Mouse (Mus musculus) limb, embryonic 15.5 days (tissue): Measurements from ENCODE around the gene Fancm. TPM values are rescaled to one million over a fixed set of nuclear protein-coding genes. Genes with fewer than 3 reads are reported as not detected.
A peak's percentile ranks its signal among the peaks of the same experiment; 100 is the strongest.

ENCODE experiments used
- ATAC-seq: fragments of 200-750 bp; cut with Nextera tagmentation; 2 replicates; pipeline ENCODE4 v1.8.0; 2017; ENCODE audit warnings: low read depth, moderate TSS enrichment; ENCODE audit not compliant: insufficient number of reproducible peaks, low FRiP score, low TSS enrichment
- H3K27ac ChIP-seq: fragments of 300-500 bp; sonication (generic); 2 replicates; pipeline ENCODE4 v1.5.1; 2015; ENCODE audit warnings: moderate library complexity, mild to moderate bottlenecking, inconsistent platforms
- H3K27me3 ChIP-seq: fragments of 300-500 bp; sonication (generic); 2 replicates; pipeline ENCODE4 v1.6.1; 2015; ENCODE audit warnings: inconsistent platforms
- H3K36me3 ChIP-seq: fragments of 300-500 bp; sonication (generic); 2 replicates; pipeline ENCODE4 v1.6.1; 2015; ENCODE audit warnings: inconsistent platforms
- H3K4me1 ChIP-seq: fragments of 300-500 bp; sonication (generic); 2 replicates; pipeline ENCODE4 v1.6.1; 2015; ENCODE audit warnings: inconsistent platforms
- H3K4me2 ChIP-seq: fragments of 300-500 bp; sonication (generic); 2 replicates; pipeline ENCODE4 v1.6.1; 2015; ENCODE audit warnings: mild to moderate bottlenecking, inconsistent platforms
- H3K4me3 ChIP-seq: fragments of 300-500 bp; sonication (generic); 2 replicates; pipeline ENCODE4 v1.5.1; 2015; ENCODE audit warnings: mild to moderate bottlenecking, inconsistent platforms
- H3K9ac ChIP-seq: fragments of 300-500 bp; sonication (generic); 2 replicates; pipeline ENCODE4 v1.6.1; 2015; ENCODE audit warnings: inconsistent platforms
- H3K9me3 ChIP-seq: fragments of 300-500 bp; sonication (generic); 2 replicates; pipeline ENCODE4 v1.6.1; 2016; ENCODE audit warnings: inconsistent platforms
- WGBS: fragments of 180-500 bp; shearing (Covaris S2); methylation state at CpG from one replicate; pipeline ENCODE4 v1.1.7; 2015; 5-methylcytosine and 5-hydroxymethylcytosine counted together
- polyA plus RNA-seq: library from polyadenylated mRNA; unstranded; fragments of >200 nt; fragmentation: Nextera tagmentation; extraction: Ambion mirVana; gene quantifications from 2 replicates; pipeline ENCODE4 v1.2.1, GENCODE M21; 2015

Fancm gene
- 6.3 and 9.0 TPM in 2 replicates for polyA plus RNA-seq

DNA sequence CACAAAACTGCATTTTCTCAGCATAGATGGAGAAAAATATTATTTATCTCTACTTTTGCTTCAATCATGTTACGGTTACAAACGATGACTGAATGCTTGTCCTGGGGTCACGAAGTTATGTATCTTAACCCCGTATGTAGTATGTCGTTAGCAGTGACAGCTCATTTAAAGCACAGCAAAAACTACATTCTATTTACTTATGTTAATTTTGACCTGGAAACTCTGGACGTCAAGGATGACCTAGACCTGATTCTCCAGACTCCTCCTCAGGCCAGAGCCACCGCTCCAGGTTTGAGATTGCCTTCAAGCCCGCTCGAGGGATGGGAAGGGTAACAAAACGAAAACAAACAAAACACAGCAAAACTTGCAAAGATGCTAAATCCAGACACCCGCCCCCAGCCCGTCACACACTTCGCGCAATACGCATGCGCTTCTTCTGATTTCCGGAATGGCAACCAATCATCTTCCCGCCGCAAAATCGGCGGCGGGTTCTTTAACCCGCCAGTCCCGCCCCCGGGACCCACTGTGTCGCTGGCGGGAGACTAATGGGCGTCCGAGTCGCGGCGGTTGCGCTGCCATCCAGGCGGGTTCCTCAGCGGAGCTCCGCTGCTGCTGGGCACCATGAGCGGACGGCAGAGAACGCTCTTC is at the start of gene Fancm:
Fancm (plus strand) TSS at position 519 of the 648 bp plus-strand sequence.
- Histone ChIP-seq H3K9ac (peak within 1 kb of the TSS; percentile 72), H3K9me3 (no peaks in the 10 kb centered on the region), H3K4me2 (peak within 1 kb of the TSS; percentile 74), H3K27ac (peak within 1 kb of the TSS; percentile 98), H3K4me1 (peaks cover 19% of the 10 kb centered on the region), H3K4me3 (peak within 1 kb of the TSS; percentile 83), H3K27me3 (no peaks in the 10 kb centered on the region), H3K36me3 (peaks cover 2% of the 10 kb centered on the region; the same call in 1 of the 2 replicates)
- ATAC-seq, result peak; percentile 35
- WGBS, result 2% methylated on average over 39 of the region's 39 CpGs

DNA sequence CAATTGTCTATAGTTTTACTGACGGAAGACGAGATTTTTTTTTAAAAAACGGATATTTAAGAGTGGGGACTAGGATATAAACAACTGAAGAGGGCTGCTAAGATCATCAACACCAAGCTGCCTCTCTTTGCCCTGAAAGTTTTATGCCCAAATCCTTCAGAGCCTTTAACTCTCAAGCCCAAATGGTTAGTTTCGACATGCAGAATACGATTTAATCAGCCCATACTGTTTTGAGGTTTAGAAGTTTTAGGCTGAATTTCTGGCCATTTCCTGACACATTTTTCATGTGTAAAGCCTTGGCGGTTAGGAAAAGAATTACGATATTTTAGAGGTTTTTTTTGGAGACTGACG is 39.6 kb upstream of the Fancm start:
- peak overlapping the region; percentile 85; the same call in 1 of the 2 replicates for H3K9ac ChIP-seq
- peak overlapping the region; percentile 90 for H3K4me3 ChIP-seq
- H3K9me3 ChIP-seq, result no peaks in the 10 kb centered on the region
- H3K27ac ChIP-seq, result peak overlapping the region; percentile 92; the same call in 1 of the 2 replicates
- WGBS, result 48% methylated on average over 8 of the region's 8 CpGs
- peak overlapping the region; percentile 50 for H3K4me2 ChIP-seq
- H3K4me1 ChIP-seq, result peaks cover 9% of the 10 kb centered on the region; the same call in 1 of the 2 replicates
- H3K36me3 ChIP-seq, result no peaks in the 10 kb centered on the region
- no peaks in the 10 kb centered on the region for H3K27me3 ChIP-seq
- no peak for ATAC-seq

DNA sequence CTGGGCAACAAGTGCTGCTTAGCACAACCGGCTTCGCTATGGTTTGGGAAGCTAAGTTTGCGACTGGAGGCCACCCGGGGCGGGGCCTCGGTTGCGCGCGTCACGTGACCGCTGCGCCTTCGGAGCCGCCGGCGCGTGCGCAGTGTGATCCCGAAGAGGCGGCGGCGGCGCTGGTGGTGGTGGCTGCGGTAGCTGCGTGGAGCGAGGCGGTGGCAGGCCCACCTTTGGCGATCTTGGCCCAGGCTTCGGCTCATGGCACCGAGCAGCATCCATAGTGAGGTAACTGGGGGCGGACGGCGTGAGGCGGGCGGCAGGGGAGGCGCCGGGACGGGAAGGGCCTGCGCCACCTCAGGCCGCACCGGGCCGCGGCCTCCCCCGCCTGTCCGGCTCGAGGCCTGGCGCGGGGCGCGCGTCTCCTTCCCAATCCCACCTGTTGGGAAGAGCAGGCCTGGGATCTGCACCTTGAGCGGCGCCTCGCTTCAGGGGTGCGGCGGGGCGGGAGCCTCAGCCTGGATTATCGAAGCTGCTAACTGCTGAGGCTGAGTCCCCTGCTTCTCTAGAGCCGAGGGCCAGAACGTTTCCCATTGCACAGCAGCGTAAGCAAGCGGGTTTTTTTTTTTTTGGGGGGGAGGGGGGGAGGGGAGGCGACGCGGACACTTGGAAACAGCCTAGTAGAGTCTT is 39.1 kb upstream of the Fancm start, which contains the start of gene Prpf39:
Prpf39 (plus strand) TSS at position 144 of the 681 bp plus-strand sequence.
- peak; percentile 92 for ATAC-seq
- Histone ChIP-seq H3K4me2 (peak within 1 kb of the TSS; percentile 50), H3K4me3 (peak within 1 kb of the TSS; percentile 90), H3K36me3 (no peaks in the 10 kb centered on the region), H3K9ac (peak within 1 kb of the TSS; percentile 85), H3K27me3 (no peaks in the 10 kb centered on the region), H3K27ac (peak within 1 kb of the TSS; percentile 92), H3K9me3 (no peaks in the 10 kb centered on the region), H3K4me1 (peaks cover 9% of the 10 kb centered on the region; the same call in 1 of the 2 replicates)
- whole genome bisulfite sequencing, result under 1% methylated on average over 65 of the region's 65 CpGs

GRCm38 (mm10) chr12:65036892-65037545 is 38.4 kb upstream of the Fancm start:
- Histone ChIP-seq H3K9ac (peak overlapping the region; percentile 85), H3K27ac (no peak overlapping the region), H3K4me3 (peak overlapping the region; percentile 90), H3K9me3 (no peaks in the 10 kb centered on the region), H3K4me2 (peak overlapping the region; percentile 50), H3K36me3 (no peaks in the 10 kb centered on the region), H3K4me1 (peaks cover 9% of the 10 kb centered on the region; the same call in 1 of the 2 replicates), H3K27me3 (no peaks in the 10 kb centered on the region)
- 11% methylated on average over 18 of the region's 18 CpGs for WGBS
- no peak for ATAC-seq

- H3K9me3 ChIP-seq, result no peaks in the 10 kb centered on the region
- 10% methylated on average over 4 of the region's 4 CpGs for WGBS
- no peak; the same call in 1 of the 2 replicates for ATAC-seq
- peak overlapping the region; percentile 85; the same call in 1 of the 2 replicates for H3K9ac ChIP-seq
- no peak overlapping the region for H3K27ac ChIP-seq
- H3K4me1 ChIP-seq, result peaks cover 9% of the 10 kb centered on the region; the same call in 1 of the 2 replicates
- peak overlapping the region; percentile 90 for H3K4me3 ChIP-seq
- H3K36me3 ChIP-seq, result no peaks in the 10 kb centered on the region
- peak overlapping the region; percentile 50 for H3K4me2 ChIP-seq
- H3K27me3 ChIP-seq, result no peaks in the 10 kb centered on the region
Observed at GRCm38 (mm10) chr12:65037546-65037937, 37.9 kb upstream of the Fancm start.

DNA sequence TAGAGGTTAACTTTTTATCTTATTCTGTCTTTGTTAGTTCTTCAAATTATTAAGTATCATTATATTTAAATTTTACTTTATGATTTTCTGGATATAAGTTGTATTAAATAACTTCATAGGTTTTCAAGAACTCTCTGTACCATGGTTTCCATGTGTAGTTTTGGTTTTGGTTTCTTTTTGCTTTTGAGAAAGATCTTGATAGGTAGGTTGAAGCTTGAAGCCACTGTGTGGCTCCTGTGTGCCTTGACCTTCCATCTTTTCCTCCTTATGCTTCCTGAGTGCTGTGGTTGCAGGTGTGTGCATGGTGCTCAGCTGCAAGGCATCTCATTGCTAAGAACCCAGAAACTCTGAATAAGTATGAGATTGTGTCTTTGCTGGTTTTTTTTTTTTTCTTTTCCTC is 26.6 kb upstream of the Fancm start:
- Histone ChIP-seq H3K9me3 (no peaks in the 10 kb centered on the region), H3K9ac (no peak overlapping the region), H3K4me3 (no peak overlapping the region), H3K27me3 (no peaks in the 10 kb centered on the region), H3K4me1 (no peaks in the 10 kb centered on the region), H3K27ac (no peak overlapping the region), H3K36me3 (peaks cover 29% of the 10 kb centered on the region), H3K4me2 (no peak overlapping the region)
- no peak for ATAC-seq

- Histone ChIP-seq H3K9ac (no peak overlapping the region), H3K9me3 (no peaks in the 10 kb centered on the region), H3K27ac (no peak overlapping the region), H3K4me1 (no peaks in the 10 kb centered on the region), H3K4me3 (no peak overlapping the region), H3K36me3 (peaks cover 49% of the 10 kb centered on the region), H3K4me2 (no peak overlapping the region), H3K27me3 (no peaks in the 10 kb centered on the region)
- no peak for ATAC-seq
- 72% methylated on average over 2 of the region's 2 CpGs for WGBS
Observed at GRCm38 (mm10) chr12:65058203-65058602, 17.2 kb upstream of the Fancm start.

DNA sequence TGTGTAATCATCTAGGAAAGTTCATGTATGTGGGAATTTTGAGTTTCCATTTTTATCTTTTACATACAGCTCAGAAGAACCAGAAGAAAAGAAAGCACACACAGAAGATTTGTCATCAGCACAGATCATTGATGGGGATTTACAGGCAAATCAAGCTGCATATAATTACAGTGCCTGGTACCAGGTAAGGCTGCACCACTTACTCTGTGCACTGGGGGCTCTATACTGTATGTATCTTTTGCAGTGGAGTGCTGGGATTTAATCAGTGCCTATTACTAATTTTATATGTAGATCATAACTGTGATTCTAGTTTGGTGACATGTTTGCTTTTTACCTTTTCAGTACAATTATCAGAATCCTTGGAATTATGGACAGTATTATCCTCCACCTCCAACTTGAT is 14.3 kb upstream of the Fancm start:
- Histone ChIP-seq H3K27ac (no peak overlapping the region), H3K9ac (no peak overlapping the region), H3K4me2 (no peak overlapping the region), H3K4me3 (no peak overlapping the region), H3K36me3 (peaks cover 56% of the 10 kb centered on the region), H3K27me3 (no peaks in the 10 kb centered on the region), H3K4me1 (no peaks in the 10 kb centered on the region), H3K9me3 (no peaks in the 10 kb centered on the region)
- ATAC-seq, result no peak

GRCm38 (mm10) chr12:65065241-65065640 is 10.2 kb upstream of the Fancm start:
- ATAC-seq, result no peak
- no peaks in the 10 kb centered on the region for H3K4me1 ChIP-seq
- no peaks in the 10 kb centered on the region for H3K9me3 ChIP-seq
- peaks cover 52% of the 10 kb centered on the region for H3K36me3 ChIP-seq
- WGBS, result 54% methylated on average over 2 of the region's 2 CpGs
- H3K27me3 ChIP-seq, result no peaks in the 10 kb centered on the region
- H3K4me2 ChIP-seq, result no peak overlapping the region
- H3K9ac ChIP-seq, result no peak overlapping the region
- no peak overlapping the region for H3K27ac ChIP-seq
- H3K4me3 ChIP-seq, result no peak overlapping the region

DNA sequence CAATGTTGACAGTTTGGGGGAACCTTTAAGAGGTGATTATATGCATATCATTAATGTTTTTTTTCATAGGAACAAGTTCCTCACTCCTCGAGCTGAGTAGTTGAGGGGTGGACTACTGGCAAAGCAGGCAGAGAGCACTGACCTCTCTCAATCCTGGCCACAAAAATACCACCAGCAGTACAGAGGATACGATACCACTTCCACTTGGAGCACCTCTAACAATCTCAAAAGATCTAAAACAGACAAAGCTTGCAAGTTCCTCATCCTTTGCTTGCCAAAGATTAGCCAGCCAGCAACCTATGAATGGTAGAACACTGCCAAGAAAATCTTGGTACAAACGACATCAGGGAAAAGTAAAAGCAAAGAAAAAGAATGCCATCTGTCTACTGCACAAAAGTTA is 9.2 kb upstream of the Fancm start:
- Histone ChIP-seq H3K36me3 (peaks cover 43% of the 10 kb centered on the region), H3K9ac (no peak overlapping the region), H3K4me2 (no peak overlapping the region), H3K4me1 (no peaks in the 10 kb centered on the region), H3K4me3 (no peak overlapping the region), H3K9me3 (no peaks in the 10 kb centered on the region), H3K27me3 (no peaks in the 10 kb centered on the region), H3K27ac (no peak overlapping the region)
- no peak for ATAC-seq
- WGBS, result 56% methylated on average over 3 of the region's 3 CpGs

GRCm38 (mm10) chr12:65068409-65068808 is 7.0 kb upstream of the Fancm start:
- Histone ChIP-seq H3K4me2 (no peak overlapping the region), H3K4me3 (no peak overlapping the region), H3K9me3 (no peaks in the 10 kb centered on the region), H3K36me3 (peaks cover 33% of the 10 kb centered on the region), H3K4me1 (no peaks in the 10 kb centered on the region), H3K27ac (0 out of 2 replicates have a peak overlapping the region, but pooled peaks have one; percentile 3), H3K9ac (no peak overlapping the region), H3K27me3 (no peaks in the 10 kb centered on the region)
- 55% methylated on average over 4 of the region's 4 CpGs for WGBS
- ATAC-seq, result no peak
